Mouse (Mus musculus) CH12.LX (cell line): ENCODE measurements at regions not wholly inside any gene's neighbourhood (a gene's known extent, or its start where the extent isn't known, plus 50 kb on each side); places are given as distances from the start of the nearest gene placed in this dataset.

Source experiments
- CHD1 ChIP-seq: IDR thresholded peaks from 2 replicates; pipeline ENCODE4 v1.6.1; 2012; ENCODE audit warnings: low read depth, low read length, improper control_type of control experiment, inconsistent platforms
- CTCF ChIP-seq, 2 experiments: IDR thresholded peaks in 1 of 2; conservative IDR thresholded peaks in 1 of 2; 2 replicates each; pipeline ENCODE4 v1.5.1; 2011 to 2012; ENCODE audit warnings: low read depth in 2 of 2, low read length in 2 of 2, improper control_type of control experiment in 1 of 2, inconsistent platforms in 1 of 2, mild to moderate bottlenecking in 1 of 2, moderate library complexity in 1 of 2
- EP300 ChIP-seq: IDR thresholded peaks from 2 replicates; pipeline ENCODE4 v1.6.1; 2011; ENCODE audit warnings: low read length, improper control_type of control experiment
- HCFC1 ChIP-seq: IDR thresholded peaks from 2 replicates; pipeline ENCODE4 v1.6.1; 2012; ENCODE audit warnings: low read depth, mild to moderate bottlenecking, inconsistent platforms, low read length, improper control_type of control experiment
- MAX ChIP-seq: IDR thresholded peaks from 2 replicates; pipeline ENCODE4 v1.6.1; 2011; ENCODE audit warnings: low read length, improper control_type of control experiment
- MAZ ChIP-seq: IDR thresholded peaks from 2 replicates; pipeline ENCODE4 v1.6.1; 2012; ENCODE audit warnings: low read depth, mild to moderate bottlenecking, inconsistent platforms, low read length, improper control_type of control experiment, moderate library complexity
- MEF2A ChIP-seq: IDR thresholded peaks from 2 replicates; pipeline ENCODE4 v1.6.1; 2014; ENCODE audit warnings: low read depth, mild to moderate bottlenecking, inconsistent platforms, low read length, improper control_type of control experiment, borderline replicate concordance
- POLR2A ChIP-seq: IDR thresholded peaks from 2 replicates; pipeline ENCODE4 v1.6.1; 2011; ENCODE audit warnings: low read depth, mild to moderate bottlenecking, improper control_type of control experiment, low read length
- POLR2AphosphoS2 ChIP-seq: IDR thresholded peaks from 2 replicates; pipeline ENCODE4 v1.6.1; 2011; ENCODE audit warnings: low read depth, low read length, improper control_type of control experiment
- SIN3A ChIP-seq: IDR thresholded peaks from 2 replicates; pipeline ENCODE4 v1.6.1; 2012; ENCODE audit warnings: low read length, improper control_type of control experiment, inconsistent platforms
- TBP ChIP-seq: conservative IDR thresholded peaks from 2 replicates; pipeline ENCODE4 v1.6.1; 2011; ENCODE audit warnings: low read depth, low read length, improper control_type of control experiment
- TCF12 ChIP-seq: IDR thresholded peaks from 2 replicates; pipeline ENCODE4 v1.6.1; 2014; ENCODE audit warnings: low read depth, mild to moderate bottlenecking, inconsistent platforms, low read length, improper control_type of control experiment
- UBTF ChIP-seq: IDR thresholded peaks from 2 replicates; pipeline ENCODE4 v1.6.1; 2012; ENCODE audit warnings: low read depth, mild to moderate bottlenecking, inconsistent platforms, low read length, improper control_type of control experiment, moderate library complexity

DNA sequence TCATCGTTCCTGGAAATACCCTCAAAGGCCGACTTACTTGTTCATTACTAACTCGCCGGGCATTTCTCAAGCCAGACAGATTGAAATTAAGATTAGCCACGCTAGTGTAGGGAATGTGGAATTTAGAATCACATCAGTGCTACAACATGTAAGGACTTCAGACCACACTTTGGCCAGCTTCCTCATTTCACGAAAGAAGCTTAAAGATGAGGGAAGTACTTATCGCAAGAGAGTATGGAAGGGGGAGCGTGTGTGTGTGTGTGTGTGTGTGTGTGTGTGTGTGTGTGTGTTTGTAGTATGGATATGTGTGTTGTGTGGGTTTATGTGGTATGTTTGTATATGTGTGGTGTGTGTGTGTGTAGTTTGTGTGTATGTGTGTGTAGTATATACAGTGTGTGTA lies 99.3 kb upstream of the Plcl2 start:
- TF ChIP-seq SIN3A (no peak), POLR2A (no peak), CTCF (conservative IDR thresholded peaks at IDR 0.05 in 1 of 2, IDR thresholded peaks at IDR 0.05 in 1 of 2; ENCODE audit: low read depth in 2 of 2, low read length in 2 of 2) (no peak), HCFC1 (no peak), TCF12 (no peak), TBP (no peak), UBTF (no peak), MEF2A (no peak), MAZ (no peak), EP300 (no peak), POLR2AphosphoS2 (no peak), CHD1 (no peak), MAX (no peak)
